Mouse (Mus musculus) hindbrain, embryonic 15.5 days (tissue): Measurements from ENCODE around the gene Cd6. TPM values are rescaled to one million over a fixed set of nuclear protein-coding genes. Genes with fewer than 3 reads are reported as not detected.

ENCODE experiments used
- ATAC-seq: fragments of 200-750 bp; cut with Nextera tagmentation; 2 replicates; pipeline ENCODE4 v1.8.0; 2017; ENCODE audit warnings: low read depth, moderate number of reproducible peaks, moderate TSS enrichment; ENCODE audit not compliant: low FRiP score
- H3K27ac ChIP-seq: fragments of 300-500 bp; sonication (generic); replicated peaks from 2 replicates; pipeline ENCODE4 v1.5.1; 2015; ENCODE audit warnings: mild to moderate bottlenecking, inconsistent platforms
- H3K27me3 ChIP-seq: fragments of 300-500 bp; sonication (generic); 2 replicates; pipeline ENCODE4 v1.6.1; 2015; ENCODE audit warnings: control low read depth, inconsistent platforms
- H3K36me3 ChIP-seq: fragments of 300-500 bp; sonication (generic); 2 replicates; pipeline ENCODE4 v1.6.1; 2015; ENCODE audit warnings: control low read depth, inconsistent platforms
- H3K4me1 ChIP-seq: fragments of 300-500 bp; sonication (generic); replicated peaks from 2 replicates; pipeline ENCODE4 v1.6.1; 2015; ENCODE audit warnings: control low read depth, inconsistent platforms
- H3K4me2 ChIP-seq: fragments of 300-500 bp; sonication (generic); 2 replicates; pipeline ENCODE4 v1.6.1; 2015; ENCODE audit warnings: moderate library complexity, mild to moderate bottlenecking, inconsistent platforms
- H3K4me3 ChIP-seq: fragments of 300-500 bp; sonication (generic); 2 replicates; pipeline ENCODE4 v1.5.1; 2015; ENCODE audit warnings: mild to moderate bottlenecking, inconsistent platforms
- H3K9ac ChIP-seq: fragments of 300-500 bp; sonication (generic); 2 replicates; pipeline ENCODE4 v1.6.1; 2015; ENCODE audit warnings: inconsistent platforms
- H3K9me3 ChIP-seq: fragments of 300-500 bp; sonication (generic); 2 replicates; pipeline ENCODE4 v1.6.1; 2016; ENCODE audit warnings: control low read depth, inconsistent platforms
- WGBS: fragments of 180-500 bp; shearing (Covaris S2); methylation state at CpG from one replicate; pipeline ENCODE4 v1.1.7; 2015; 5-methylcytosine and 5-hydroxymethylcytosine counted together
- polyA plus RNA-seq: library from polyadenylated mRNA; unstranded; fragments of >200 nt; fragmentation: Nextera tagmentation; extraction: Ambion mirVana; gene quantifications from 2 replicates; pipeline ENCODE4 v1.2.1, GENCODE M21; 2015

Cd6 gene
- polyA plus RNA-seq, 1 experiment from 2014 or later = 0.10 TPM

- no peaks in the 10 kb centered on the region for H3K27me3 ChIP-seq
- peak overlapping the region; percentile 70 for H3K27ac ChIP-seq
- peaks cover 23% of the 10 kb centered on the region for H3K4me1 ChIP-seq
- no peak overlapping the region for H3K9ac ChIP-seq
- H3K36me3 ChIP-seq = no peaks in the 10 kb centered on the region
- peak; percentile 59 for ATAC-seq
- no peak overlapping the region for H3K4me2 ChIP-seq
- WGBS = 58% methylated on average over 6 of the region's 6 CpGs
- H3K4me3 ChIP-seq = no peak overlapping the region
- H3K9me3 ChIP-seq = no peaks in the 10 kb centered on the region
Measured at GRCm38 (mm10) chr19:10768694-10769428, 61.0 kb downstream of the Cd6 start.

- Histone ChIP-seq H3K4me2 (no peak overlapping the region), H3K27ac (no peak overlapping the region), H3K36me3 (no peaks in the 10 kb centered on the region), H3K9me3 (no peaks in the 10 kb centered on the region), H3K4me3 (no peak overlapping the region), H3K9ac (no peak overlapping the region), H3K4me1 (peaks cover 23% of the 10 kb centered on the region), H3K27me3 (no peaks in the 10 kb centered on the region)
- ATAC-seq = no peak
- WGBS = 77% methylated on average over 10 of the region's 10 CpGs
Measured at GRCm38 (mm10) chr19:10767631-10768030, 62.2 kb downstream of the Cd6 start.

GRCm38 (mm10) chr19:10763381-10764031 lies 66.4 kb downstream of the Cd6 start:
- no peak for ATAC-seq
- Histone ChIP-seq H3K9ac (no peak overlapping the region), H3K9me3 (no peaks in the 10 kb centered on the region), H3K4me1 (peaks cover 12% of the 10 kb centered on the region), H3K27ac (no peak overlapping the region), H3K4me3 (no peak overlapping the region), H3K36me3 (no peaks in the 10 kb centered on the region), H3K4me2 (no peak overlapping the region), H3K27me3 (no peaks in the 10 kb centered on the region)
- 87% methylated on average over 21 of the region's 21 CpGs for WGBS

- no peak overlapping the region for H3K27ac ChIP-seq
- H3K9ac ChIP-seq = no peak overlapping the region
- no peak overlapping the region for H3K4me2 ChIP-seq
- peaks cover 10% of the 10 kb centered on the region for H3K4me1 ChIP-seq
- no peak overlapping the region for H3K4me3 ChIP-seq
- 86% methylated on average over 6 of the region's 6 CpGs for WGBS
- no peaks in the 10 kb centered on the region for H3K9me3 ChIP-seq
- no peaks in the 10 kb centered on the region for H3K27me3 ChIP-seq
- no peaks in the 10 kb centered on the region for H3K36me3 ChIP-seq
- no peak for ATAC-seq
Measured at GRCm38 (mm10) chr19:10762468-10762867, 67.4 kb downstream of the Cd6 start.

- no peaks in the 10 kb centered on the region for H3K36me3 ChIP-seq
- H3K4me2 ChIP-seq = no peak overlapping the region
- H3K9ac ChIP-seq = no peak overlapping the region
- H3K27me3 ChIP-seq = no peaks in the 10 kb centered on the region
- 90% methylated on average over 8 of the region's 8 CpGs for WGBS
- H3K27ac ChIP-seq = no peak overlapping the region
- no peaks in the 10 kb centered on the region for H3K9me3 ChIP-seq
- no peak for ATAC-seq
- H3K4me1 ChIP-seq = peaks cover 9% of the 10 kb centered on the region; the same call in 1 of the 2 replicates
- H3K4me3 ChIP-seq = no peak overlapping the region
Measured at GRCm38 (mm10) chr19:10761794-10762415, 68.0 kb downstream of the Cd6 start.

- ATAC-seq = no peak
- WGBS = 84% methylated on average over 9 of the region's 9 CpGs
- no peak overlapping the region for H3K9ac ChIP-seq
- no peaks in the 10 kb centered on the region for H3K9me3 ChIP-seq
- H3K4me3 ChIP-seq = no peak overlapping the region
- no peak overlapping the region for H3K27ac ChIP-seq
- H3K4me1 ChIP-seq = peaks cover 9% of the 10 kb centered on the region; the same call in 1 of the 2 replicates
- no peak overlapping the region for H3K4me2 ChIP-seq
- H3K27me3 ChIP-seq = no peaks in the 10 kb centered on the region
- H3K36me3 ChIP-seq = no peaks in the 10 kb centered on the region
Measured at GRCm38 (mm10) chr19:10759983-10760831, 69.7 kb downstream of the Cd6 start.

GRCm38 (mm10) chr19:10759525-10759924 lies 70.3 kb downstream of the Cd6 start:
- Histone ChIP-seq H3K27ac (no peak overlapping the region), H3K4me3 (no peak overlapping the region), H3K4me2 (no peak overlapping the region), H3K36me3 (no peaks in the 10 kb centered on the region), H3K9ac (no peak overlapping the region), H3K27me3 (no peaks in the 10 kb centered on the region), H3K4me1 (peaks cover 9% of the 10 kb centered on the region; the same call in 1 of the 2 replicates), H3K9me3 (no peaks in the 10 kb centered on the region)
- ATAC-seq = no peak

GRCm38 (mm10) chr19:10758708-10759107 lies 71.2 kb downstream of the Cd6 start:
- Histone ChIP-seq H3K4me3 (no peak overlapping the region), H3K36me3 (no peaks in the 10 kb centered on the region), H3K9me3 (no peaks in the 10 kb centered on the region), H3K27ac (no peak overlapping the region), H3K4me1 (peaks cover 9% of the 10 kb centered on the region; the same call in 1 of the 2 replicates), H3K4me2 (no peak overlapping the region), H3K27me3 (no peaks in the 10 kb centered on the region), H3K9ac (no peak overlapping the region)
- no peak for ATAC-seq
- 34% methylated on average over 6 of the region's 6 CpGs for WGBS

GRCm38 (mm10) chr19:10757526-10757925 lies 72.3 kb downstream of the Cd6 start:
- Histone ChIP-seq H3K4me3 (no peak overlapping the region), H3K9ac (no peak overlapping the region), H3K9me3 (no peaks in the 10 kb centered on the region), H3K4me1 (peaks cover 9% of the 10 kb centered on the region; the same call in 1 of the 2 replicates), H3K36me3 (no peaks in the 10 kb centered on the region), H3K27ac (no peak overlapping the region), H3K27me3 (no peaks in the 10 kb centered on the region), H3K4me2 (no peak overlapping the region)
- WGBS = 98% methylated on average over 2 of the region's 2 CpGs
- ATAC-seq = no peak

- Histone ChIP-seq H3K9me3 (no peaks in the 10 kb centered on the region), H3K27ac (no peak overlapping the region), H3K9ac (no peak overlapping the region), H3K4me2 (no peak overlapping the region), H3K4me3 (no peak overlapping the region), H3K27me3 (no peaks in the 10 kb centered on the region), H3K4me1 (peaks cover 9% of the 10 kb centered on the region; the same call in 1 of the 2 replicates), H3K36me3 (no peaks in the 10 kb centered on the region)
- no peak for ATAC-seq
Measured at GRCm38 (mm10) chr19:10757125-10757524, 72.7 kb downstream of the Cd6 start.

GRCm38 (mm10) chr19:10752646-10753045 lies 77.2 kb downstream of the Cd6 start:
- Histone ChIP-seq H3K9me3 (no peaks in the 10 kb centered on the region), H3K36me3 (no peaks in the 10 kb centered on the region), H3K4me3 (no peak overlapping the region), H3K4me2 (no peak overlapping the region), H3K27me3 (no peaks in the 10 kb centered on the region), H3K27ac (no peak overlapping the region), H3K9ac (no peak overlapping the region), H3K4me1 (no peaks in the 10 kb centered on the region)
- 96% methylated on average over 5 of the region's 5 CpGs for WGBS
- no peak for ATAC-seq
